Mouse (Mus musculus): Measurements from ENCODE around the gene Mier2.

GRCm38 (mm10) chr10:79537781-79538180, 17.2 kb downstream of the Mier2 start:
- TF ChIP-seq CTCF (IDR thresholded peaks at IDR 0.05; ENCODE audit: insufficient read depth, low read length) (no peak), POLR2A (IDR thresholded peaks at IDR 0.05; ENCODE audit: borderline replicate concordance, extremely low read depth, low read depth, low read length) (no peak)
